Mouse (Mus musculus) brain, embryonic 14.5 days (tissue): ENCODE results near the gene Sgms1.

Source experiments
- CTCF ChIP-seq: fragments of 200-500 bp; IDR thresholded peaks from 2 replicates; pipeline ENCODE4 v1.5.1; 2012; ENCODE audit warnings: inconsistent platforms, mild to moderate bottlenecking, moderate library complexity, borderline replicate concordance; ENCODE audit not compliant: insufficient read depth, insufficient read length; ENCODE audit errors: extremely low read depth
- POLR2A ChIP-seq: fragments of 200-500 bp; IDR thresholded peaks from 2 replicates; pipeline ENCODE4 v1.6.1; 2012; ENCODE audit warnings: mild to moderate bottlenecking, inconsistent platforms, borderline replicate concordance; ENCODE audit not compliant: poor library complexity, insufficient read depth, insufficient read length, severe bottlenecking; ENCODE audit errors: extremely low read depth

DNA sequence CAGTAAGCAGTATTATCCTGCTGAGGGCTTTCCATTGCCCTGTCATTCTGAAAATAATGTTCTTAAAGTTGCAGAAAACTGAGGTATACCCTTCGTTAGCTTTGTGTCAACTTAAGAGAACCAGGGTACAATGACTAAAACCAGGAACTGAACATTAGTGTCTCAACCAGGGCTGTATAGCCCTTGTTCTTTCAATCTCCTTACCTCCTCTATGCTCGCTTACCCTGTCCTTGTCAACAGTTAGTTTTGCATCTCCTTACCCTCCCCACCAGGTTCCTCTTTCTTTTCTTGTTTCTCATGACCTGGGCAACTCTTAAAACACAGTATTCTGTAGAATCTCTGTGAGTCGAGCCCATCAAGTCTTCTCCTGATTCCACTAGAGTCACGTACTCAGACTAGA lies 206.5 kb downstream of the Sgms1 start:
- no peak for TF ChIP-seq CTCF
- TF ChIP-seq POLR2A = no peak
